Mouse (Mus musculus) stomach, postnatal 0 days (tissue): ENCODE measurements around the gene Retreg3.

ENCODE experiments used
- CTCF ChIP-seq: IDR thresholded peaks from 2 replicates; pipeline ENCODE4 v1.5.1; 2016; ENCODE audit warnings: antibody characterized with exemption, low read depth, mild to moderate bottlenecking, moderate library complexity
- EP300 ChIP-seq: optimal IDR thresholded peaks from 2 replicates; pipeline ENCODE3; 2016; ENCODE audit warnings: antibody characterized with exemption

DNA sequence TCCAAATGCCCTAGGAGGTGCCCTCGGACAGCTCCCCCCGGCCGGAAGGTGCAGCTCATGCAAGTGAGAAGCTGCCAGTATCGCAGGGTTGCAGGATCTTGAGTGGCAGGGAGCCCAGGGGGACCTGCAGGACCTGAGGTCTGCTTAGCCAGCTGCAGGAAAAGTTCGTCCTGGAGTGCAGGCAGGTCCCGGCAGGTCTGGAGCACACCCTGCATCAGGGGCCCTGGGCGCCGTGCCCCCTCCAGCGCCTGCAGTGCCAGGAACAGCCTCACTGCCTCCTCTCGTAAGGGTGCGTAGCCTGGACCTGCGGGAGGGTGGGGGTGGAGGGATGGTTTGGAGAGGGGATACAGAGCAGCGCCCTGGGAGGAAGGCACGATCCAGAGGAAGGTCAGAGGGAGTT, 46.7 kb upstream of the Retreg3 start:
- no peak for TF ChIP-seq CTCF
- no peak for TF ChIP-seq EP300
